Mouse (Mus musculus): Measurements from ENCODE around the gene Hrc.
"Not testable (repeated sequence)": the region's sequence is repeated elsewhere in the genome, so short reads cannot be mapped to it uniquely, and the experiment has no call there.

The Hrc gene

GRCm38 (mm10) chr7:45333431-45333982 lies 1.6 kb upstream of the Hrc start, which contains the start of gene Trpm4:
Trpm4 (minus strand) TSS chr7:45333780.
- peak; percentile 82 to 83 for DNase-seq (ENCODE audit: low spot score in 2 of 2)

GRCm38 (mm10) chr7:45334605-45335004 lies 485 bp upstream of the Hrc start:
- DNase-seq (ENCODE audit: low spot score in 2 of 2) = no peak

- DNase-seq (ENCODE audit: low spot score in 2 of 2) = no peak
Observed at GRCm38 (mm10) chr7:45336319-45336718, 1.2 kb downstream of the Hrc start.

- DNase-seq (ENCODE audit: low spot score in 2 of 2) = no peak
Observed at GRCm38 (mm10) chr7:45337469-45337868, 2.4 kb downstream of the Hrc start.

GRCm38 (mm10) chr7:45338161-45338911 lies 3.2 kb downstream of the Hrc start:
- peak in 1 of 2 experiments; percentile 18 for DNase-seq (ENCODE audit: low spot score in 2 of 2)

- DNase-seq (ENCODE audit: low spot score in 2 of 2) = peak; percentile 39 to 41
Observed at GRCm38 (mm10) chr7:45339410-45340065, 4.4 kb downstream of the Hrc start.

GRCm38 (mm10) chr7:45340066-45340442 lies 5.0 kb downstream of the Hrc start:
- DNase-seq (ENCODE audit: low spot score in 2 of 2) = no peak

- peak in 1 of 2 experiments; percentile 28 for DNase-seq (ENCODE audit: low spot score in 2 of 2)
Observed at GRCm38 (mm10) chr7:45340669-45341068, 5.6 kb downstream of the Hrc start.

- DNase-seq (ENCODE audit: low spot score in 2 of 2) = peak; percentile 56 to 72
Observed at GRCm38 (mm10) chr7:45341303-45341702, 6.2 kb downstream of the Hrc start.

- DNase-seq (ENCODE audit: low spot score in 2 of 2) = no peak
Observed at GRCm38 (mm10) chr7:45342081-45342480, 7.0 kb downstream of the Hrc start.

- DNase-seq (ENCODE audit: low spot score in 2 of 2) = no peak
Observed at GRCm38 (mm10) chr7:45343543-45343942, 8.5 kb downstream of the Hrc start.

GRCm38 (mm10) chr7:45346905-45347304 lies 11.8 kb downstream of the Hrc start:
- DNase-seq (ENCODE audit: low spot score in 2 of 2) = no peak

- no peak for DNase-seq (ENCODE audit: low spot score in 2 of 2)
Observed at GRCm38 (mm10) chr7:45353041-45353440, 18.0 kb downstream of the Hrc start.

- DNase-seq (ENCODE audit: low spot score in 2 of 2) = no peak
Observed at GRCm38 (mm10) chr7:45355318-45356020, 20.4 kb downstream of the Hrc start.

GRCm38 (mm10) chr7:45356087-45356486 lies 21.0 kb downstream of the Hrc start:
- DNase-seq (ENCODE audit: low spot score in 2 of 2) = no peak

GRCm38 (mm10) chr7:45359081-45359480 lies 24.0 kb downstream of the Hrc start:
- DNase-seq (ENCODE audit: low spot score in 2 of 2) = not testable (repeated sequence)

GRCm38 (mm10) chr7:45360404-45361125 lies 25.5 kb downstream of the Hrc start:
- no peak for DNase-seq (ENCODE audit: low spot score in 2 of 2)

GRCm38 (mm10) chr7:45361243-45361804 lies 26.2 kb downstream of the Hrc start:
- peak; percentile 86 for DNase-seq (ENCODE audit: low spot score in 2 of 2)

GRCm38 (mm10) chr7:45362801-45363200 lies 27.7 kb downstream of the Hrc start:
- DNase-seq (ENCODE audit: low spot score in 2 of 2) = peak; percentile 53 to 64

- no peak for DNase-seq (ENCODE audit: low spot score in 2 of 2)
Observed at GRCm38 (mm10) chr7:45363983-45364382, 28.9 kb downstream of the Hrc start.

Measured in spleen, postnatal 36 days (tissue).